Mouse (Mus musculus): ENCODE measurements around the gene Snapc2. TPM values are rescaled to one million over a fixed set of nuclear protein-coding genes. Genes with fewer than 3 reads are reported as not detected.
"Not testable (repeated sequence)": the region's sequence is repeated elsewhere in the genome, so short reads cannot be mapped to it uniquely, and the experiment has no call there.

Snapc2 gene
- polyA plus RNA-seq, 1 experiment: 48.2 TPM

- DNase-seq (ENCODE audit: low read depth): no peak
Measured at GRCm38 (mm10) chr8:4237814-4238433, 15.0 kb upstream of the Snapc2 start.

- no peak for DNase-seq (ENCODE audit: low read depth)
Measured at GRCm38 (mm10) chr8:4238434-4239192, 14.3 kb upstream of the Snapc2 start, which contains the start of the genes Map2k7 and Gm49320. Gene Map2k7, plus strand, starts transcription at chr8:4238740. Gene Gm49320, plus strand, starts transcription at chr8:4238865.

DNA sequence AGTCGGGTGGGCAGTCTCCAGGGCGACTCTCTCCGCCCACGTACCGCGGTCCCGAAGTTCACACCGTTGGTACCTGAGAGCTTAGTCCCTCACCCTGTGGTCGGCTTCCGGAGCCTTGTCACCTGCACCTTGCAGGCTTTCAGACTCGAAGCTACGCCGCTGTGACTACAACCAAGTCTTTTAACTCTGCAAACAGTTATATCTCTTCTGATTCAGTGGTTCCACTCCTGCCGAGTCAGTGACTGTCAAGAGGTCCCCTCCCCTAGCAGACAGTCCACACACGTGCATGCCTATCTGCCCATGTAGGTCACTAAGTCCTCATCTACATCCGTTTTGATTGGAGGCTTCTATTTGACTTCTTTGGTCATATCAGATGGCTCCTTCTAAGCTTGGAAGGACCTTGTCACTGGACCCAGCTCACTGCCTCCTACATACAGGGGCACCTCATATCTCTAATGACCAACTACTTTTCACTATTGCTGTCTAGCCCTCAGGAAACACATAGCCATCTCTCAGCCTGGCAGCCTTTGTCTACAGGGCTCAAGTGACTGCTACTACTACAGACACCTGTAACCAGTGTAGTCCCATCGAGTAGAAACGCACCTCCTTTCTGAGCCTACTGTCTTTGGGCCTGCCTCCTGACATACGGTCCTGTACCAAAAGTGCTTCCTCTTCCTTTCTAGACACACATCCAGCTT is 13.5 kb upstream of the Snapc2 start:
- DNase-seq (ENCODE audit: low read depth): no peak

DNA sequence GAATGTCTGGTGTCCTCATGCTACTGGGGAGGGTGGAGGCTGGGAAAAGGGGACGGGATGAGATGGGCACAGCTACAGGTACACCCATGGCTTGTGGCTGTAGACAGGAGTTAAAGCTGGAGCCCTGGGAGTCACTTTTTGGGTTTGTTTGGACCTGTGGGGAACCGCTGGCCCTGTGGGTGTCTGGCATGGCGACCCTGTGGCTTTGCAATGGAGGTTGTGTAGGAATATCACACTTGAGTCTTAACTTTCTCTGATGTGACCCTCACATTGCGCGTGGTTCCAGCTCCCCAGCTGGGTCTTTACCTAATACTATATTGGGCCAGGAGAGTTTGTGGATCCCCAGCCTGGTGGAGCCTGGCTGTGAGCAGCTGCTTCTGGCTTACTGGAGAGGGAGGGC is 7.8 kb upstream of the Snapc2 start:
- no peak for DNase-seq (ENCODE audit: low read depth)

DNA sequence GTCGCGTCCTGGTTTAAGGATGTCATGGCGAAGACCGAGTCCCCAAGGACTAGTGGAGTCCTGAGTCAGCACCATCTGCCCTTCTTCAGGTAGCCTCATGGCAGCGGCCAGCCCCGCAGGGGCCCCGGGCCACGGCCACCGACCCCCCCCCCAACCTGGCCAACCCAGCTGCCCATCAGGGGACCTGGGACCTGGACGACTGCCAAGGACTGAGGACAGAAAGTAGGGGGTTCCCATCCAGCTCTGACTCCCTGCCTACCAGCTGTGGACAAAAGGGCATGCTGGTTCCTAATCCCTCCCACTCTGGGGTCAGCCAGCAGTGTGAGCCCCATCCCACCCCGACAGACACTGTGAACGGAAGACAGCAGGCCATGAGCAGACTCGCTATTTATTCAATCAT is 7.1 kb upstream of the Snapc2 start:
- DNase-seq (ENCODE audit: low read depth): no peak

- DNase-seq (ENCODE audit: low read depth): no peak
Measured at GRCm38 (mm10) chr8:4247241-4247640, 5.6 kb upstream of the Snapc2 start.

DNA sequence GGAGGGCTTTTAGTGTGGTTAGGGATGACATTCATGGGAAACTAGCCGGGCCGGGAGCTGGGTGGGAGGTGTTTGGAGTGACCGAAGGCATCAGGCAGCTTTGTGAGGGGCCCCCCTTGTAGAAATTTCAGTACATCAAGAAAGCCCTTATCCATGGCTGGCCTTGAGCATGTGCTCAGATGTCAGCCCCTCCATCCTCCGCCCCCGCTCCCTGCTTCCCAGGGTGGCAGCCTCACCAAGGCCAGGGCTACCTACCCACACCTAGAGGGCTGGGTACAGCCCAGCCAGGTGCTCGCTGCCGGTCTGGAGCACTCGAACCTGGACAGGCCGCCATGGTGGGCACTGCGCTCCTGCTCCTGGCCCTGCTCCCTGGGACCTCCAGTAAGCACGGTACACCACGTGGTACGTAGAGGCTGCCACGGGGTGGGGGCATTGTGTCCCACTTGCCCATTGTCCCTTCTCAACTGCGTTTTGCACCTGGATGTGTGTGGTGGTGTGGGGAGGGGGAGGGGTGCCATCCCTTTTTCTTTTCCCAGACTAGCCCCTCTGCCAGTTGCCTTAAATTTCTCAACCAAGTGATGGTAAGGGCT is 4.8 kb upstream of the Snapc2 start, which contains the start of gene Tgfbr3l:
Gene Tgfbr3l, plus strand, starts transcription at position 264 of the 590 bp plus-strand sequence.
- DNase-seq (ENCODE audit: low read depth): no peak

- no peak for DNase-seq (ENCODE audit: low read depth)
Measured at GRCm38 (mm10) chr8:4249213-4249612, 3.7 kb upstream of the Snapc2 start.

GRCm38 (mm10) chr8:4250306-4250970 is 2.4 kb upstream of the Snapc2 start:
- no peak for DNase-seq (ENCODE audit: low read depth)

- no peak for DNase-seq (ENCODE audit: low read depth)
Measured at GRCm38 (mm10) chr8:4252116-4252760, 642 bp upstream of the Snapc2 start.

DNA sequence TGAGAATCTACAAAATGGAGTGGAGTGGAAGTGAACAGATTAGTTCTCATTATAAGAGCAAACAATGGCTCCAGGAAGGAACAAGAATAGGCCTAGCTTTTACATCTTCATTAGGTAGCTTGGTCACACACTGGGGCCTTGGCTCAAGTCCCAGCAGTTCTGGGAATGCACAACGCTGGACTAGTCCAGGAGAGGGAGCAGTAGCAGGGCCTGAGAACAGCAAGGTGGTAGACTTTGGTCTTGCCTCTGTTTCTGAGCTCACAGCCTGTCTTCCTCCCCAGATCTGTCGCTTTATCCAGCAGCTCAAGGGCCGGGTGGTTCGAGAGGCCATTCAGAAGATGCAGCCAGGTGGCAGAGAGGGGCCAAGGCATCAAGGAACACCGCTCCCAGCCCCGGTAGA is 1.1 kb downstream of the Snapc2 start:
- DNase-seq (ENCODE audit: low read depth): no peak

DNA sequence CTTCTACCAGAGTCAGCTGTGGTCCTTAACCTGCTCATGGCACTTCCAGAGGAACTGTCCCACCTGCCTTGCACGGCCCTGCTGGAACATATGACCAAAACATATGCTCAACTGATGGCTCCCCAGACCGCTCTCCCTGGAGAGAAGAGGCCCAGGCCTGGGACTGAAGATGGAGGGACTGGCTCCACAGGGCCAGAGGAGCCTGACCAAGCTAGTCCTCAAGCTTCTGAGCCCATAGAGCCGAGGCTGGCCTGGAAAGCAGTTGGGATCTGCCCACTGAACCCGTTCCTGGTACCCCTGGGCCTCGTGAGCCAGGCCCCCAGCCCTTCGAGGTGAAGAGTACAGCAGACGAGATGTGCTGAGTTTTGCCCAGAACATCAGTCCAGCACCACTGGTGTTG is 2.6 kb downstream of the Snapc2 start:
- DNase-seq (ENCODE audit: low read depth): not testable (repeated sequence)

- DNase-seq (ENCODE audit: low read depth): no peak
Measured at GRCm38 (mm10) chr8:4256911-4257310, 4.0 kb downstream of the Snapc2 start.

GRCm38 (mm10) chr8:4257350-4257749 is 4.5 kb downstream of the Snapc2 start:
- no peak for DNase-seq (ENCODE audit: low read depth)

DNA sequence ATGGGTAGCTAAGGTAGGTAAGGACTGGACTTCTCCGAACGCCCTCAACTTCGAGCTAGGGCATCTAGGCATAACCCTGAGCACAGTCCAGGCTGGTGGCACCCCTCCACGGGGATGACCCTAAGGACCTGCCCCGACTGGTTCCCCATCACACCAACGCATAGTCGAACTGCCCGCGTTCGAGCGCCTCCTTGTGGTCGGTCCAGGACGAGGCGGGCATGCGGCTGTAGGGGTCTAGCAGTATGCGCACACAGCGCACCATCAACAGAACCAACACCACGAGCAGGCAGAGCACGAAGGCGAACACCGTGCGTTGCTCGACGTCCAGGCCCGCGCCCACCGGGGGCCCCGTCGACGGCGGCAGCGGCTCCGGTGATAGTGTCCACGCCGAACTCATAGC is 5.4 kb downstream of the Snapc2 start:
- no peak for DNase-seq (ENCODE audit: low read depth)

DNA sequence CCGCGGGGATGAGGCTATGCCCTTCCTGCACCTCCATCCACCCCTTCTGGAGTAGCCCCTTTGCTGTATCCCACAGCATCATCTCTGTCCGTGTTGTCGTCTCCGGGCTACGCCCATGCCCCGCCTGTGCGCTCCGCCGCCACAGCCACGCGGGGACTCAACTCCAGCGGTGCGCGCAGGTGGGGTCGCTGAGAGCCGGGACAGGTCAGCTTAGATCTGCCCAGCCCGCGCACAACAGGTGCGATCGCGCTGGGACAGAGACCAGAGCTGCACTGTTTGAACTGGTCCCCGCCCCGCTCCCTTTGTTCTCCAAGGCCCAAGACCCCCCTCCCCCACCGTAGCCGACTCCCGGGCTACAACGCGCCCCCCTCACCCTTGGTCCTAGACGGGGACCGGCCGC is 5.8 kb downstream of the Snapc2 start:
- no peak for DNase-seq (ENCODE audit: low read depth)

DNA sequence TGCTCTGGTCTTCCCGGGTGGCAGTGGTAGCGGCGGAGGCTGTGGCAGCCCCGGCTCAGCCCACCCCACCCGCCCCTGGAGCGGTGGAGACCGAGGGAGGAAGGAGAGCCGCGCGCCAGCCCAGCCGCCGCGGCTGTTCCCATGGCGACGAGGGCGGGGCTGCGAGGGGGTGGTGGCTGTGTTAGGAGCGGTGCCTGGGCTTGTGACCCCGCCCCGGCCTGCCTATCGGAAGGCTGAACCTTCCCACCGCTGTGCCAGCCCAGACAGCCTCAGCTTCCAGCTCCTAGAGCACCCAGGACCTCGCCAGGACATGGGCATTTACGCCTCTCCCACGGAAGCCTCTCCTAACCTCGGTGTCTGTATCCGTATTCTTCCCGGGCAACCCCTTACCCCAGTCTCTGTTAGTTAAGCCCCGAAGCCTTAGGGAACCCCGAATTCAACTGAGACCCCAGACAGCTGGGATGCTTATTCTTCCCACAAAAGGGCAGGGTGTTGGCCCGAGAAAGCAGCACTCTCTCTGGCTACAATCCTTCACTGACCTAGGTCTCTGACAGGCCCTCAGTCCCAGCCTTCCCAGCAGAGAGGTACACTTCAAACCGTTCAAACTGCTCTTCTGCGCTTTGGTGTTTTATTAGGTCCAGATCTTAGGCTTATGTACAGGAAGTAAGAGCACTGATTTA is 6.4 kb downstream of the Snapc2 start, which contains the start of gene Ctxn1:
Gene Ctxn1, minus strand, starts transcription at position 150 of the 680 bp plus-strand sequence.
- no peak for DNase-seq (ENCODE audit: low read depth)

- DNase-seq (ENCODE audit: low read depth): no peak
Measured at GRCm38 (mm10) chr8:4259805-4260170, 6.9 kb downstream of the Snapc2 start.

DNA sequence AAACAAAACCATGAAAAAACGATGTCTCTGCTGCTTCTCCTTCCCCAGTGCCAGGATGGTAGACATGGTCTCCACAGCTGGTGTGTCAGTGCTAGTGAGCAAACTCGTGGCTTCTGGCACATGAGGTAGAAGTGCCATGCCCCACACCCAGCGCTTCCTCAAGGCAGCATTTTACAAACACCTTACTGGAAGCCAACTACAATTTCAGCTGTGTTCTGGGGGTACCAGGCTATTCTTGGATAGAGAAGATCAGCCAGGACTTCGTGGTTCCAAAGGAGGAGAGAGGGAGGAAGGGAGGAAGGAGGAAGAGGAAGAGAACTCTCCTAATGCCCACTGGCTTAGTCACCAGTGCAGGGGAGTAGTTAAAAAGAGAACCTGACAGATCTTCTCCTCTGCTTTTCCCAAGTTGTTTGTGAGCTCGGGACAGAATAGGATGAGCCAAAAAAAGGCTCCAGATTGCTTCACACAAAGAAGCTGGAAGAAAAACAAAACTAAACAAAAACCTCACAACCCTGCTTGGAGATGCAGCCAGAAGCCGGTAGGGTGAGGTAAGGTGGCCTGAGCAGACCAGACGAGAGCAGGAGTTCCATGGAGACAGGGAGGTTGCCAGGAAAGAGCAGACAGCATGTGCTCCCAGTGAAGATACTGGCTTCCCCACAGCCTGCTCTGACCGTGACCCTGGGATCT is 10.4 kb downstream of the Snapc2 start:
- DNase-seq (ENCODE audit: low read depth): no peak

Data from gonadal fat pad, adult 2 months (tissue).